10 mouse cellular contexts compared by ENCODE assay signal in genomic region chr4:12539184-12539791, GRCm38 (mm10).
A peak's percentile ranks its signal among the peaks of the same experiment; 100 is the strongest.
DNase-seq lines count a peak whose midpoint lies in the region; ATAC-seq and TF ChIP-seq lines count a peak whose summit lies in the region.
"Had no signal": no experiment of that assay in that cellular context is flagged by ENCODE, and none has a peak within 500 bp of the region (broad histone marks: within the 10 kb centered on the region; RNA-seq: fewer than 3 reads in every experiment).

No protein-coding gene starts in this region.

- no peaks in the 10 kb centered on the region for H3K9me3 ChIP-seq in forebrain, postnatal 0 days (ENCODE audit: low read length)
- H3K9me3 ChIP-seq in midbrain, embryonic 12.5 days = no peaks in the 10 kb centered on the region
- H3K9me3 ChIP-seq in liver, embryonic 11.5 days (ENCODE audit: control insufficient read depth, low read length) = no peaks in the 10 kb centered on the region
- H3K9me3 ChIP-seq: heart, embryonic 15.5 days had no signal

- peak overlapping the region; percentile 47 for H3K4me2 ChIP-seq in forebrain, postnatal 0 days (ENCODE audit: low read depth)
- H3K4me2 ChIP-seq in midbrain, embryonic 12.5 days (replicated peaks) = peak overlapping the region; percentile 36
- H3K4me2 ChIP-seq in liver, embryonic 11.5 days = no peak overlapping the region

- intact Hi-C loops in gastrocnemius, adult 2 months (cut with DNase I) = loop anchor here (5.0 kb wide), 1 partner anchor 1238 kb away; no protein-coding TSS in a partner anchor
- intact Hi-C loops in gastrocnemius, postnatal 14 days (cut with DNase I; ENCODE audit: low total_unique reads) = no loop called here

- no peak for TF ChIP-seq CTCF in gastrocnemius, adult 2 months (IDR thresholded peaks at IDR 0.05)
- no peak for TF ChIP-seq CTCF in forebrain, postnatal 0 days (IDR thresholded peaks at IDR 0.05; ENCODE audit: low read depth)

- 13% methylated on average over 4 of the region's 4 CpGs for WGBS in forebrain, postnatal 0 days
- 15% methylated on average over 4 of the region's 4 CpGs for WGBS in midbrain, embryonic 12.5 days
- 66% methylated on average over 4 of the region's 4 CpGs for WGBS in liver, embryonic 11.5 days

- peak overlapping the region; percentile 15; the same call in 1 of the 2 replicates for H3K4me3 ChIP-seq in gastrocnemius, adult 2 months
- H3K4me3 ChIP-seq in forebrain, postnatal 0 days (ENCODE audit: low read depth, low read length) = peak overlapping the region; percentile 21
- no peak overlapping the region for H3K4me3 ChIP-seq in midbrain, embryonic 12.5 days
- H3K4me3 ChIP-seq in liver, embryonic 11.5 days (ENCODE audit: low read depth, low read length) = no peak overlapping the region
- H3K4me3 ChIP-seq: heart, embryonic 15.5 days had no signal

- H3K4me1 ChIP-seq in forebrain, postnatal 0 days (ENCODE audit: insufficient read depth) = peaks cover 9% of the 10 kb centered on the region
- H3K4me1 ChIP-seq in midbrain, embryonic 12.5 days = peaks cover 25% of the 10 kb centered on the region
- no peaks in the 10 kb centered on the region for H3K4me1 ChIP-seq in liver, embryonic 11.5 days (replicated peaks; ENCODE audit: control insufficient read depth, insufficient read depth, low read length)

- no peak for DNase-seq in gastrocnemius, adult 2 months
- DNase-seq in gastrocnemius, postnatal 14 days = no peak
- peak; percentile 55 for DNase-seq in embryo, embryonic 10.5 days (ENCODE audit: low spot score)
- DNase-seq in forebrain, postnatal 0 days = peak; percentile 58
- DNase-seq in gastrocnemius, adult 18-20 months (ENCODE audit: low spot score) = no peak
- DNase-seq in thymus, postnatal 36 days = no peak
- DNase-seq in liver, embryonic 11.5 days (ENCODE audit: low spot score) = no peak

- H3K36me3 ChIP-seq in forebrain, postnatal 0 days (ENCODE audit: insufficient read depth) = no peaks in the 10 kb centered on the region
- no peaks in the 10 kb centered on the region for H3K36me3 ChIP-seq in midbrain, embryonic 12.5 days
- no peaks in the 10 kb centered on the region for H3K36me3 ChIP-seq in liver, embryonic 11.5 days (ENCODE audit: control insufficient read depth, insufficient read depth, low read length)
- H3K36me3 ChIP-seq: heart, embryonic 15.5 days had no signal

- ATAC-seq in forebrain, postnatal 0 days = peak; percentile 64; the same call in 1 of the 2 replicates
- peak; percentile 62 for ATAC-seq in midbrain, embryonic 12.5 days (ENCODE audit: low FRiP score, low read depth)
- ATAC-seq in liver, embryonic 11.5 days (replicated peaks; ENCODE audit: low FRiP score) = no peak
- ATAC-seq: Patski had no signal

- H3K9ac ChIP-seq in forebrain, postnatal 0 days = peak overlapping the region; percentile 47; the same call in 1 of the 2 replicates
- H3K9ac ChIP-seq in midbrain, embryonic 12.5 days (replicated peaks) = 0 out of 2 replicates have a peak overlapping the region, but pooled peaks have one; percentile 46
- H3K9ac ChIP-seq in liver, embryonic 11.5 days (ENCODE audit: low read depth, low read length) = no peak overlapping the region
- H3K9ac ChIP-seq: heart, embryonic 15.5 days had no signal

- no peak overlapping the region for H3K27ac ChIP-seq in gastrocnemius, adult 2 months
- H3K27ac ChIP-seq in forebrain, postnatal 0 days (ENCODE audit: low read depth, low read length) = peak overlapping the region; percentile 76
- peak overlapping the region; percentile 82 for H3K27ac ChIP-seq in midbrain, embryonic 12.5 days (replicated peaks)
- no peak overlapping the region for H3K27ac ChIP-seq in liver, embryonic 11.5 days (ENCODE audit: low read depth, low read length)
- H3K27ac ChIP-seq: heart, embryonic 15.5 days had no signal

- no peaks in the 10 kb centered on the region for H3K27me3 ChIP-seq in forebrain, postnatal 0 days (ENCODE audit: insufficient read depth, low read length)
- H3K27me3 ChIP-seq in midbrain, embryonic 12.5 days = no peaks in the 10 kb centered on the region
- H3K27me3 ChIP-seq in liver, embryonic 11.5 days (replicated peaks; ENCODE audit: control insufficient read depth, insufficient read depth, low read length) = no peaks in the 10 kb centered on the region
- H3K27me3 ChIP-seq: heart, embryonic 15.5 days had no signal

Comparison
In these comparisons a context has a peak if more than half of its experiments do, and no peak if none do; other contexts are left out.
1. DNase-seq: peak in embryo, embryonic 10.5 days (single experiment) and forebrain, postnatal 0 days (single experiment); none in gastrocnemius, adult 2 months (single experiment), gastrocnemius, postnatal 14 days (single experiment), gastrocnemius, adult 18-20 months (single experiment), thymus, postnatal 36 days (0 of 2) and liver, embryonic 11.5 days (single experiment).
2. H3K27ac ChIP-seq: peak in forebrain, postnatal 0 days (single experiment) and midbrain, embryonic 12.5 days (single experiment); none in gastrocnemius, adult 2 months (single experiment) and liver, embryonic 11.5 days (single experiment).
3. H3K4me3 ChIP-seq: peak in gastrocnemius, adult 2 months (single experiment) and forebrain, postnatal 0 days (single experiment); none in midbrain, embryonic 12.5 days (single experiment) and liver, embryonic 11.5 days (single experiment).